ENCODE assay signal across 10 mouse cellular contexts in genomic region chr17:67776764-67777163, GRCm38 (mm10).
DNase-seq lines count a peak whose midpoint lies in the region; ATAC-seq and TF ChIP-seq lines count a peak whose summit lies in the region.
"Had no signal": no experiment of that assay in that cellular context is flagged by ENCODE, and none has a peak within 500 bp of the region (broad histone marks: within the 10 kb centered on the region; RNA-seq: fewer than 3 reads in every experiment).

No protein-coding gene starts in this region.

- 71% methylated on average over 9 of the region's 9 CpGs for WGBS in kidney, postnatal 0 days
- WGBS in kidney, embryonic 16.5 days: 70% methylated on average over 9 of the region's 9 CpGs

- H3K9me3 ChIP-seq in kidney, postnatal 0 days (replicated peaks; ENCODE audit: low read length): no peaks in the 10 kb centered on the region
- H3K9me3 ChIP-seq in kidney, embryonic 16.5 days (ENCODE audit: low read length): no peaks in the 10 kb centered on the region
- H3K9me3 ChIP-seq: limb, embryonic 13.5 days had no signal

- no peak overlapping the region for H3K4me3 ChIP-seq in kidney, postnatal 0 days (replicated peaks; ENCODE audit: low read depth, low read length)
- no peak overlapping the region for H3K4me3 ChIP-seq in kidney, embryonic 16.5 days (ENCODE audit: low read length)
- H3K4me3 ChIP-seq: limb, embryonic 13.5 days had no signal

- TF ChIP-seq CTCF in kidney, postnatal 0 days (IDR thresholded peaks at IDR 0.05; ENCODE audit: low read depth): peak; percentile 64

- H3K27ac ChIP-seq in kidney, postnatal 0 days: no peak overlapping the region
- H3K27ac ChIP-seq in kidney, embryonic 16.5 days (ENCODE audit: low read length): no peak overlapping the region
- H3K27ac ChIP-seq: limb, embryonic 13.5 days had no signal

- DNase-seq in adrenal gland, adult (ENCODE audit: inconsistent age in 2 of 2, low spot score in 1 of 2): peak; percentile 9 to 43
- DNase-seq in adrenal gland, postnatal 4 days (ENCODE audit: low spot score in 2 of 2): no peak
- DNase-seq in kidney, postnatal 0 days (ENCODE audit: low spot score): peak; percentile 28
- peak; percentile 6 to 13 for DNase-seq in right cerebral cortex, adult 2 months (ENCODE audit: low spot score in 2 of 2)
- no peak for DNase-seq in right cerebral cortex, adult 18-20 months
- peak; percentile 6 for DNase-seq in mesoderm, embryonic 11.5 days (ENCODE audit: low read depth, low spot score)
- DNase-seq in spleen, postnatal 14 days (ENCODE audit: low spot score in 2 of 2): no peak
- DNase-seq: gastrocnemius, postnatal 25 days had no signal

- no peak overlapping the region for H3K4me2 ChIP-seq in kidney, postnatal 0 days (ENCODE audit: low read length)
- no peak overlapping the region for H3K4me2 ChIP-seq in kidney, embryonic 16.5 days (replicated peaks; ENCODE audit: low read depth, low read length)
- H3K4me2 ChIP-seq: limb, embryonic 13.5 days had no signal

- no peak for ATAC-seq in kidney, postnatal 0 days (replicated peaks; ENCODE audit: low FRiP score, low read depth)
- ATAC-seq in kidney, embryonic 16.5 days (ENCODE audit: low FRiP score, low TSS enrichment): no peak

- no peaks in the 10 kb centered on the region for H3K4me1 ChIP-seq in kidney, postnatal 0 days (replicated peaks; ENCODE audit: insufficient read depth, low read length)
- 0 out of 2 replicates have a peak, but pooled peaks cover 3% of the 10 kb centered on the region for H3K4me1 ChIP-seq in kidney, embryonic 16.5 days (ENCODE audit: insufficient read depth, low read length)

- H3K36me3 ChIP-seq in kidney, postnatal 0 days (ENCODE audit: insufficient read depth, low read length): 0 out of 2 replicates have a peak, but pooled peaks cover 8% of the 10 kb centered on the region
- H3K36me3 ChIP-seq in kidney, embryonic 16.5 days (ENCODE audit: insufficient read depth, low read length): peaks cover 33% of the 10 kb centered on the region
- H3K36me3 ChIP-seq: limb, embryonic 13.5 days had no signal

- no peak overlapping the region for H3K9ac ChIP-seq in kidney, postnatal 0 days (ENCODE audit: low read depth, low read length)
- no peak overlapping the region for H3K9ac ChIP-seq in kidney, embryonic 16.5 days (replicated peaks; ENCODE audit: low read length)
- H3K9ac ChIP-seq: limb, embryonic 13.5 days had no signal

- H3K27me3 ChIP-seq in kidney, postnatal 0 days (ENCODE audit: insufficient read depth, low read length): no peaks in the 10 kb centered on the region
- H3K27me3 ChIP-seq in kidney, embryonic 16.5 days (ENCODE audit: insufficient read depth, low read length): no peaks in the 10 kb centered on the region
- H3K27me3 ChIP-seq: limb, embryonic 13.5 days had no signal

Comparison
In these comparisons a context has a peak if more than half of its experiments do, and no peak if none do; other contexts are left out.
1. DNase-seq: peak in adrenal gland, adult (2 of 2), kidney, postnatal 0 days (single experiment), right cerebral cortex, adult 2 months (2 of 2) and mesoderm, embryonic 11.5 days (single experiment); none in adrenal gland, postnatal 4 days (0 of 2), right cerebral cortex, adult 18-20 months (single experiment) and spleen, postnatal 14 days (0 of 2).